Mouse (Mus musculus) heart, postnatal 0 days (tissue): Measurements from ENCODE around the gene Ackr3.

Experiments
- CTCF ChIP-seq: IDR thresholded peaks from 2 replicates; pipeline ENCODE4 v1.5.1; 2016; ENCODE audit warnings: antibody characterized with exemption, control low read depth, low read depth
- EP300 ChIP-seq: IDR thresholded peaks from 2 replicates; pipeline ENCODE4 v1.6.1; 2016; ENCODE audit warnings: antibody characterized with exemption, low read depth

- no peak for TF ChIP-seq EP300
- TF ChIP-seq CTCF: no peak
Measured at GRCm38 (mm10) chr1:90212376-90212775, 8.6 kb downstream of the Ackr3 start.
